Mouse (Mus musculus): ENCODE data around the gene Nbl1. TPM values are rescaled to one million over a fixed set of nuclear protein-coding genes. Genes with fewer than 3 reads are reported as not detected.

The Nbl1 gene
- polyA plus RNA-seq, 1 experiment from 2014 or later: 91.6 TPM

DNA sequence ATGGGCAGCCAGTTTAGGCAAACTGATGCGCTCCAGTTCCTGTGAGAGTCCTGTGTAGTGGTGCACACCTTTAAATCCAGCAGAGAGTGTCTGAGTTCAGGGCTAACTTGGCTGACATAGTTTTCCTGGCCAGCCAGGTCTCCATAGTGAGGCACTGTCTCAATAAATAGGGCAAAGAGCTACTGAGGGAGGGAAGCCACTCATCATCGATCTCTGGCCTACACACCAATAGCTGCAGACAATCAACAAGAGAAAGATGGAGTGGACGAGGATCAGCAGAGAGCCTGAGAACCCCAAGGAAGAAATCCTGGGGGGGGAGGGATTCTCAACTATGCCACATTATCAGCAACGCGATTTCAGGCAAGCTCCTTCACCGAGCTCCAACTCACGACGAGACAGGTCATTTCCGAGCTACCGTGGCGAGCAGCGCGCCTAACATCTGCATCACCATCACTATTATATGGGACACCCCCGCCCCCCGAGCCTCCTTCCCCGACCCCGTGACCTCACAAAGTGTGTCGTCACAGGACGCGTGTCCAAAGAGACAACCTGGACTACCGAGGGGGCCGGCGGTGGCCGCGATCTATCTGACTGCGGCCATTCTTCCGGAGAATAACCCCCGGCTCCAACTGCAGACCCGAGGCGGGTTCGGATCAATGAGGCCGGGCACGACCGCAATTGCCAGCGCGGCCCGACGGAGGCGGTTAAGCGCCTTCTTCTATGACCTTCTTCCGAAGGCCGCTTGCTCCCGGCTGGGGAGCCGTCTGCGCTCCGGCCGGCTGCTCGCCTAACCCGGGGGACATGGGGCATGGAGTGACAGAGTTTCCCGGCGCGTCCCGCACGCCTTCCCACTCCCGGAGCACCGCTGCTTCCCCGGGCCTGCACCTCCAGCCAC is 37.3 kb upstream of the Nbl1 start:
- peak; percentile 33 for DNase-seq (ENCODE audit: low spot score)
- Histone ChIP-seq H3K36me3 (replicated peaks; ENCODE audit: control insufficient read depth, insufficient read depth, low read depth, low read length) (no peaks in the 10 kb centered on the region), H3K4me2 (ENCODE audit: low read depth, low read length) (peak overlapping the region; percentile 64), H3K9me3 (replicated peaks; ENCODE audit: control insufficient read depth, low read length) (no peaks in the 10 kb centered on the region), H3K27me3 (ENCODE audit: control insufficient read depth, insufficient read depth, low read length) (no peaks in the 10 kb centered on the region), H3K27ac (replicated peaks; ENCODE audit: low read depth, low read length) (peak overlapping the region; percentile 61), H3K4me1 (ENCODE audit: control insufficient read depth, insufficient read depth, low read length) (peaks cover 2% of the 10 kb centered on the region; the same call in 1 of the 2 replicates), H3K9ac (replicated peaks; ENCODE audit: low read length) (peak overlapping the region; percentile 77), H3K4me3 (ENCODE audit: low read depth, low read length) (peak overlapping the region; percentile 77)
- WGBS: 3% methylated on average over 57 of the region's 57 CpGs
- ATAC-seq (replicated peaks; ENCODE audit: insufficient number of reproducible peaks, low FRiP score, low TSS enrichment, low read depth): peak; percentile 7; the same call in 1 of the 2 replicates

DNA sequence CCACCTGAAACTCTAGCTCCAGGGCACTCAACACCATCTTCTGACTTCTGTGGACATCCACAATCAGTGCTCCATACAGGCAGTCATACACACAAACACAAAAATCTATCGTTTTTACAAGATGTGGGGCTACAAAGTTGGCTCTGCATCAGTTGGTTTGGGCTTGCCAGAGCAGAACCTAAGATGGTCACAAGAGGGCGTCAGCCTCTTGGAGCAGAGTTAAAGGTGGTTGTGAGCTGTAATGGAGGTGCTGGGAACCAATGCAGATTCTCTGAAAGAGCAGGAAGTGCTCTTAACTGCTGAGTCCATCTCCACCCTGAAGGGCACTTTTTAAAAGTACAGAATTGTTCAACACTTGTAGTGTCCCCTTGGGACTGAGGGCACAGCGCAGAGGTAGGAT is 33.7 kb upstream of the Nbl1 start:
- WGBS: 93% methylated on average over 3 of the region's 3 CpGs
- H3K4me1 ChIP-seq (ENCODE audit: control insufficient read depth, insufficient read depth, low read length): peaks cover 2% of the 10 kb centered on the region; the same call in 1 of the 2 replicates
- H3K36me3 ChIP-seq (replicated peaks; ENCODE audit: control insufficient read depth, insufficient read depth, low read depth, low read length): no peaks in the 10 kb centered on the region
- no peak overlapping the region for H3K27ac ChIP-seq (replicated peaks; ENCODE audit: low read depth, low read length)
- DNase-seq (ENCODE audit: low spot score) (no peak), ATAC-seq (replicated peaks; ENCODE audit: insufficient number of reproducible peaks, low FRiP score, low TSS enrichment, low read depth) (no peak)
- no peak overlapping the region for H3K4me2 ChIP-seq (ENCODE audit: low read depth, low read length)
- no peak overlapping the region for H3K4me3 ChIP-seq (ENCODE audit: low read depth, low read length)
- H3K9me3 ChIP-seq (replicated peaks; ENCODE audit: control insufficient read depth, low read length): no peaks in the 10 kb centered on the region
- H3K9ac ChIP-seq (replicated peaks; ENCODE audit: low read length): no peak overlapping the region
- H3K27me3 ChIP-seq (ENCODE audit: control insufficient read depth, insufficient read depth, low read length): no peaks in the 10 kb centered on the region

- H3K36me3 ChIP-seq (replicated peaks; ENCODE audit: control insufficient read depth, insufficient read depth, low read depth, low read length): no peaks in the 10 kb centered on the region
- no peak overlapping the region for H3K4me3 ChIP-seq (ENCODE audit: low read depth, low read length)
- no peaks in the 10 kb centered on the region for H3K27me3 ChIP-seq (ENCODE audit: control insufficient read depth, insufficient read depth, low read length)
- H3K9me3 ChIP-seq (replicated peaks; ENCODE audit: control insufficient read depth, low read length): no peaks in the 10 kb centered on the region
- DNase-seq (ENCODE audit: low spot score) (no peak), ATAC-seq (replicated peaks; ENCODE audit: insufficient number of reproducible peaks, low FRiP score, low TSS enrichment, low read depth) (no peak)
- H3K4me2 ChIP-seq (ENCODE audit: low read depth, low read length): no peak overlapping the region
- no peak overlapping the region for H3K9ac ChIP-seq (replicated peaks; ENCODE audit: low read length)
- H3K27ac ChIP-seq (replicated peaks; ENCODE audit: low read depth, low read length): no peak overlapping the region
- WGBS: 88% methylated on average over 6 of the region's 6 CpGs
- peaks cover 2% of the 10 kb centered on the region; the same call in 1 of the 2 replicates for H3K4me1 ChIP-seq (ENCODE audit: control insufficient read depth, insufficient read depth, low read length)
Measured at GRCm38 (mm10) chr4:139124940-139125339, 32.1 kb upstream of the Nbl1 start.

DNA sequence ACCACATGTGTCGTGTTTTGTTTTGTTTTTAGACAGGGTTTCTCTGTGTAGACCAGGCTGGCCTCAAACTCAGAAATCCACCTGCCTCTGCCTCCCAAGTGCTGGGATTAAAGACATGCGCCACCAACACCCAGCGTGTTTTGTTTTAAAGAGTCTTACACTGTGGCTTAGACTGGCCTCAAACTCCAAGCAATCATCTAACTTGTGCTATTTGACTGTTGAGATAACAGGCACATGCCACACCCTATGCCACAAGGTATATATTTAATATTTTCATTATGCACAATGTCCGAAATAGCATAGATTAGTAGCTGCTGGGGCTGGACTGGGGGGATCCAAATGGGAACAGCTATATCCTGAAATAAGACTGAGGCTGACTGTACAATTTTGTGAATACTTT is 29.8 kb upstream of the Nbl1 start:
- H3K27me3 ChIP-seq (ENCODE audit: control insufficient read depth, insufficient read depth, low read length): no peaks in the 10 kb centered on the region
- DNase-seq (ENCODE audit: low spot score) (no peak), ATAC-seq (replicated peaks; ENCODE audit: insufficient number of reproducible peaks, low FRiP score, low TSS enrichment, low read depth) (no peak)
- no peak overlapping the region for H3K9ac ChIP-seq (replicated peaks; ENCODE audit: low read length)
- H3K27ac ChIP-seq (replicated peaks; ENCODE audit: low read depth, low read length): no peak overlapping the region
- H3K4me3 ChIP-seq (ENCODE audit: low read depth, low read length): no peak overlapping the region
- H3K4me2 ChIP-seq (ENCODE audit: low read depth, low read length): no peak overlapping the region
- H3K9me3 ChIP-seq (replicated peaks; ENCODE audit: control insufficient read depth, low read length): no peaks in the 10 kb centered on the region
- H3K36me3 ChIP-seq (replicated peaks; ENCODE audit: control insufficient read depth, insufficient read depth, low read depth, low read length): no peaks in the 10 kb centered on the region
- no peaks in the 10 kb centered on the region for H3K4me1 ChIP-seq (ENCODE audit: control insufficient read depth, insufficient read depth, low read length)
- WGBS: 93% methylated on average over 4 of the region's 4 CpGs

- WGBS: 63% methylated on average over 7 of the region's 7 CpGs
- ATAC-seq (replicated peaks; ENCODE audit: insufficient number of reproducible peaks, low FRiP score, low TSS enrichment, low read depth) (no peak), DNase-seq (ENCODE audit: low spot score) (no peak)
- H3K27ac ChIP-seq (replicated peaks; ENCODE audit: low read depth, low read length): no peak overlapping the region
- no peak overlapping the region for H3K4me3 ChIP-seq (ENCODE audit: low read depth, low read length)
- H3K4me1 ChIP-seq (ENCODE audit: control insufficient read depth, insufficient read depth, low read length): no peaks in the 10 kb centered on the region
- no peak overlapping the region for H3K9ac ChIP-seq (replicated peaks; ENCODE audit: low read length)
- no peaks in the 10 kb centered on the region for H3K27me3 ChIP-seq (ENCODE audit: control insufficient read depth, insufficient read depth, low read length)
- H3K4me2 ChIP-seq (ENCODE audit: low read depth, low read length): no peak overlapping the region
- no peaks in the 10 kb centered on the region for H3K36me3 ChIP-seq (replicated peaks; ENCODE audit: control insufficient read depth, insufficient read depth, low read depth, low read length)
- H3K9me3 ChIP-seq (replicated peaks; ENCODE audit: control insufficient read depth, low read length): no peaks in the 10 kb centered on the region
Measured at GRCm38 (mm10) chr4:139120998-139121397, 28.2 kb upstream of the Nbl1 start.

GRCm38 (mm10) chr4:139120281-139120814 is 27.6 kb upstream of the Nbl1 start:
- Histone ChIP-seq H3K4me2 (ENCODE audit: low read depth, low read length) (no peak overlapping the region), H3K4me1 (ENCODE audit: control insufficient read depth, insufficient read depth, low read length) (no peaks in the 10 kb centered on the region), H3K27me3 (ENCODE audit: control insufficient read depth, insufficient read depth, low read length) (no peaks in the 10 kb centered on the region), H3K27ac (replicated peaks; ENCODE audit: low read depth, low read length) (no peak overlapping the region), H3K4me3 (ENCODE audit: low read depth, low read length) (no peak overlapping the region), H3K36me3 (replicated peaks; ENCODE audit: control insufficient read depth, insufficient read depth, low read depth, low read length) (no peaks in the 10 kb centered on the region), H3K9ac (replicated peaks; ENCODE audit: low read length) (no peak overlapping the region), H3K9me3 (replicated peaks; ENCODE audit: control insufficient read depth, low read length) (no peaks in the 10 kb centered on the region)
- WGBS: 71% methylated on average over 4 of the region's 4 CpGs
- DNase-seq (ENCODE audit: low spot score): no peak
- ATAC-seq (replicated peaks; ENCODE audit: insufficient number of reproducible peaks, low FRiP score, low TSS enrichment, low read depth): no peak

DNA sequence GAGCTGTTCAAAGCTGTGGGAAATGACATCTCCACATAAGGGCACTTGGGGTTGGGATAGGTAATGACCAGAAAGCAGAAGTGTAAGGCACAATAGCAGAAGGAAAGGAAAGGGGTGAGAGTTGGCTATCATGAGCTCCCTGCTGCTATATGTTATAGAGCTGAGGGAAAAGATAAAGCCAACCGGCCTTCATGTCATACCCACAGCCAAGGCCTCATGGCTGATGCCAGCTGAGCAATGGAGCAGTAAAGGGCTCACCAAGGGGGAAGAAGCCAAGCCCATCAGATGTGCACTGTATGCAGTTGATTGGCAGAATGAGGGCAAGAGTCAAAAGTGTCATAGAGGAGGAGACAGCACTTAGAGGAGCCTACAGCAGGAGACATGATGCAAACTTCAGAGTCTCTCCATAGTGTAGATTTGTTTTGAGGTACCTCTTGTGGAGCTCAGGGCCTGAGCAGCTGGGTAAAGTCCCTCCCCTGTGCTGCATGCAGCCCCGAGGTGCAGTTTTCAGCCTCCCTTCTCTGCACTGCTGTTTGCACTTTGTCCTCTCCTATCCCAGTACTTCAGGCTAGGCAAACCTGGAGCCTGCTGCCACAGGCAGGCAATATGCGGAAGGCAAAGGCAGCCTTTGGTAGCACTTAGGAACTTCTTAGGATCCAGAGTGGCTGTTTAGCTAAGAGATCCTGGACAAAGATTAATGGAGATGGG is 23.7 kb upstream of the Nbl1 start:
- Histone ChIP-seq H3K4me1 (ENCODE audit: control insufficient read depth, insufficient read depth, low read length) (peaks cover 2% of the 10 kb centered on the region; the same call in 1 of the 2 replicates), H3K4me2 (ENCODE audit: low read depth, low read length) (no peak overlapping the region), H3K27me3 (ENCODE audit: control insufficient read depth, insufficient read depth, low read length) (no peaks in the 10 kb centered on the region), H3K9ac (replicated peaks; ENCODE audit: low read length) (no peak overlapping the region), H3K4me3 (ENCODE audit: low read depth, low read length) (no peak overlapping the region), H3K27ac (replicated peaks; ENCODE audit: low read depth, low read length) (no peak overlapping the region), H3K9me3 (replicated peaks; ENCODE audit: control insufficient read depth, low read length) (no peaks in the 10 kb centered on the region), H3K36me3 (replicated peaks; ENCODE audit: control insufficient read depth, insufficient read depth, low read depth, low read length) (no peaks in the 10 kb centered on the region)
- no peak for DNase-seq (ENCODE audit: low spot score)
- 90% methylated on average over 3 of the region's 3 CpGs for WGBS
- no peak for ATAC-seq (replicated peaks; ENCODE audit: insufficient number of reproducible peaks, low FRiP score, low TSS enrichment, low read depth)

GRCm38 (mm10) chr4:139115721-139116120 is 22.9 kb upstream of the Nbl1 start:
- Histone ChIP-seq H3K4me2 (ENCODE audit: low read depth, low read length) (no peak overlapping the region), H3K9ac (replicated peaks; ENCODE audit: low read length) (no peak overlapping the region), H3K36me3 (replicated peaks; ENCODE audit: control insufficient read depth, insufficient read depth, low read depth, low read length) (no peaks in the 10 kb centered on the region), H3K27ac (replicated peaks; ENCODE audit: low read depth, low read length) (no peak overlapping the region), H3K4me1 (ENCODE audit: control insufficient read depth, insufficient read depth, low read length) (peaks cover 2% of the 10 kb centered on the region; the same call in 1 of the 2 replicates), H3K27me3 (ENCODE audit: control insufficient read depth, insufficient read depth, low read length) (no peaks in the 10 kb centered on the region), H3K9me3 (replicated peaks; ENCODE audit: control insufficient read depth, low read length) (no peaks in the 10 kb centered on the region), H3K4me3 (ENCODE audit: low read depth, low read length) (no peak overlapping the region)
- peak; percentile 34 for DNase-seq (ENCODE audit: low spot score)
- ATAC-seq (replicated peaks; ENCODE audit: insufficient number of reproducible peaks, low FRiP score, low TSS enrichment, low read depth): no peak
- WGBS: 90% methylated on average over 5 of the region's 5 CpGs

All from embryonic facial prominence, embryonic 11.5 days (tissue).